Mouse (Mus musculus): Measurements from ENCODE around the gene Myf6.

- TF ChIP-seq POLR2A (IDR thresholded peaks at IDR 0.05; ENCODE audit: low read depth, low read length): no peak
- TF ChIP-seq CTCF (conservative IDR thresholded peaks at IDR 0.05; ENCODE audit: insufficient read depth, insufficient read length, low read depth, low read length): no peak
Measured at GRCm38 (mm10) chr10:107499656-107500055, 5.1 kb upstream of the Myf6 start.

Data from kidney, adult 2 months (tissue).